Mouse (Mus musculus): ENCODE data around the gene Hpf1. TPM values are rescaled to one million over a fixed set of nuclear protein-coding genes. Genes with fewer than 3 reads are reported as not detected.

The Hpf1 gene
- total and polyA plus RNA-seq, 2 experiments from 2014 or later = 43.0 to 99.5 TPM

GRCm38 (mm10) chr8:60889131-60889842, 931 bp upstream of the Hpf1 start:
- 87% methylated on average over 11 of the region's 11 CpGs for WGBS
- Histone ChIP-seq H3K9ac (replicated peaks; ENCODE audit: low read length, poor library complexity, severe bottlenecking) (no peak overlapping the region), H3K9me3 (ENCODE audit: low read length) (no peaks in the 10 kb centered on the region)

GRCm38 (mm10) chr8:60890520-60890874, 279 bp downstream of the Hpf1 start:
- H3K27me3 ChIP-seq (ENCODE audit: insufficient read depth, low read length) = no peaks in the 10 kb centered on the region
- peak overlapping the region; percentile 79 for H3K9ac ChIP-seq (replicated peaks; ENCODE audit: low read length, poor library complexity, severe bottlenecking)
- H3K9me3 ChIP-seq (ENCODE audit: low read length) = no peaks in the 10 kb centered on the region
- no peak for TF ChIP-seq CTCF (IDR thresholded peaks at IDR 0.05)
- peak overlapping the region; percentile 69; the same call in 1 of the 2 replicates for H3K27ac ChIP-seq (ENCODE audit: low read depth, low read length)
- no peak for ATAC-seq (ENCODE audit: low FRiP score)
- H3K4me1 ChIP-seq (ENCODE audit: insufficient read depth, low read length) = peaks cover 16% of the 10 kb centered on the region
- peak overlapping the region; percentile 83 for H3K4me2 ChIP-seq (ENCODE audit: low read depth, low read length, poor library complexity, severe bottlenecking)
- no peak for DNase-seq (ENCODE audit: low spot score)
- WGBS = 2% methylated on average over 18 of the region's 23 CpGs
- H3K4me3 ChIP-seq (ENCODE audit: low read depth, low read length) = peak overlapping the region; percentile 76
- no peaks in the 10 kb centered on the region for H3K36me3 ChIP-seq (ENCODE audit: insufficient read depth, low read length)

More at GRCm38 (mm10) chr8:60889131-60889842, 931 bp upstream of the Hpf1 start:
- Histone ChIP-seq H3K4me2 (ENCODE audit: low read depth, low read length, poor library complexity, severe bottlenecking) (peak overlapping the region; percentile 83; the same call in 1 of the 2 replicates), H3K4me1 (ENCODE audit: insufficient read depth, low read length) (peaks cover 16% of the 10 kb centered on the region), H3K27ac (ENCODE audit: low read depth, low read length) (no peak overlapping the region), H3K4me3 (ENCODE audit: low read depth, low read length) (no peak overlapping the region; the same call in 1 of the 2 replicates), H3K36me3 (ENCODE audit: insufficient read depth, low read length) (no peaks in the 10 kb centered on the region), H3K27me3 (ENCODE audit: insufficient read depth, low read length) (no peaks in the 10 kb centered on the region)
- TF ChIP-seq CTCF (IDR thresholded peaks at IDR 0.05) = no peak
- DNase-seq (ENCODE audit: low spot score) = no peak
- no peak for ATAC-seq (ENCODE audit: low FRiP score)

- WGBS = 93% methylated on average over 4 of the region's 4 CpGs
- no peak overlapping the region for H3K4me3 ChIP-seq (ENCODE audit: low read depth, low read length)
- H3K27me3 ChIP-seq (ENCODE audit: insufficient read depth, low read length) = no peaks in the 10 kb centered on the region
- H3K4me2 ChIP-seq (ENCODE audit: low read depth, low read length, poor library complexity, severe bottlenecking) = no peak overlapping the region
- DNase-seq (ENCODE audit: low spot score) (no peak), ATAC-seq (ENCODE audit: low FRiP score) (no peak)
- H3K9ac ChIP-seq (replicated peaks; ENCODE audit: low read length, poor library complexity, severe bottlenecking) = no peak overlapping the region
- H3K9me3 ChIP-seq (ENCODE audit: low read length) = no peaks in the 10 kb centered on the region
- peaks cover 16% of the 10 kb centered on the region for H3K4me1 ChIP-seq (ENCODE audit: insufficient read depth, low read length)
- no peak for TF ChIP-seq CTCF (IDR thresholded peaks at IDR 0.05)
- no peak overlapping the region for H3K27ac ChIP-seq (ENCODE audit: low read depth, low read length)
- no peaks in the 10 kb centered on the region for H3K36me3 ChIP-seq (ENCODE audit: insufficient read depth, low read length)
Observed at GRCm38 (mm10) chr8:60891757-60892156, 1.5 kb downstream of the Hpf1 start.

- ATAC-seq (ENCODE audit: low FRiP score) (no peak), DNase-seq (ENCODE audit: low spot score) (no peak)
- WGBS = 94% methylated on average over 6 of the region's 6 CpGs
- Histone ChIP-seq H3K27ac (ENCODE audit: low read depth, low read length) (no peak overlapping the region), H3K4me1 (ENCODE audit: insufficient read depth, low read length) (peaks cover 15% of the 10 kb centered on the region), H3K9ac (replicated peaks; ENCODE audit: low read length, poor library complexity, severe bottlenecking) (no peak overlapping the region), H3K27me3 (ENCODE audit: insufficient read depth, low read length) (no peaks in the 10 kb centered on the region), H3K4me3 (ENCODE audit: low read depth, low read length) (no peak overlapping the region), H3K4me2 (ENCODE audit: low read depth, low read length, poor library complexity, severe bottlenecking) (no peak overlapping the region), H3K9me3 (ENCODE audit: low read length) (no peaks in the 10 kb centered on the region), H3K36me3 (ENCODE audit: insufficient read depth, low read length) (no peaks in the 10 kb centered on the region)
- no peak for TF ChIP-seq CTCF (IDR thresholded peaks at IDR 0.05)
Observed at GRCm38 (mm10) chr8:60895878-60896277, 5.7 kb downstream of the Hpf1 start.

GRCm38 (mm10) chr8:60900147-60900546, 9.9 kb downstream of the Hpf1 start:
- no peaks in the 10 kb centered on the region for H3K4me1 ChIP-seq (ENCODE audit: insufficient read depth, low read length)
- no peak overlapping the region for H3K27ac ChIP-seq (ENCODE audit: low read depth, low read length)
- ATAC-seq (ENCODE audit: low FRiP score) (no peak), DNase-seq (ENCODE audit: low spot score) (no peak)
- no peak overlapping the region for H3K4me3 ChIP-seq (ENCODE audit: low read depth, low read length)
- no peaks in the 10 kb centered on the region for H3K27me3 ChIP-seq (ENCODE audit: insufficient read depth, low read length)
- H3K9me3 ChIP-seq (ENCODE audit: low read length) = no peaks in the 10 kb centered on the region
- no peak overlapping the region for H3K9ac ChIP-seq (replicated peaks; ENCODE audit: low read length, poor library complexity, severe bottlenecking)
- WGBS = 74% methylated on average over 9 of the region's 9 CpGs
- no peaks in the 10 kb centered on the region for H3K36me3 ChIP-seq (ENCODE audit: insufficient read depth, low read length)
- no peak for TF ChIP-seq CTCF (IDR thresholded peaks at IDR 0.05)
- no peak overlapping the region for H3K4me2 ChIP-seq (ENCODE audit: low read depth, low read length, poor library complexity, severe bottlenecking)

- ATAC-seq (ENCODE audit: low FRiP score) = no peak
- H3K9me3 ChIP-seq (ENCODE audit: low read length) = no peaks in the 10 kb centered on the region
Observed at GRCm38 (mm10) chr8:60912081-60912480, 21.9 kb downstream of the Hpf1 start.

More at GRCm38 (mm10) chr8:60912081-60912480, 21.9 kb downstream of the Hpf1 start:
- Histone ChIP-seq H3K27ac (ENCODE audit: low read depth, low read length) (no peak overlapping the region), H3K9ac (replicated peaks; ENCODE audit: low read length, poor library complexity, severe bottlenecking) (no peak overlapping the region), H3K4me3 (ENCODE audit: low read depth, low read length) (no peak overlapping the region), H3K4me1 (ENCODE audit: insufficient read depth, low read length) (no peaks in the 10 kb centered on the region), H3K36me3 (ENCODE audit: insufficient read depth, low read length) (peaks cover 9% of the 10 kb centered on the region; the same call in 1 of the 2 replicates), H3K4me2 (ENCODE audit: low read depth, low read length, poor library complexity, severe bottlenecking) (no peak overlapping the region), H3K27me3 (ENCODE audit: insufficient read depth, low read length) (no peaks in the 10 kb centered on the region)
- DNase-seq (ENCODE audit: low spot score) = no peak
- 83% methylated on average over 4 of the region's 4 CpGs for WGBS
- no peak for TF ChIP-seq CTCF (IDR thresholded peaks at IDR 0.05)
